Mouse (Mus musculus) hematopoietic stem cell, adult 5-6 weeks (primary cell): ENCODE data around the gene Sppl2c. TPM values are rescaled to one million over a fixed set of nuclear protein-coding genes. Genes with fewer than 3 reads are reported as not detected.

Experiments
- ATAC-seq, 2 experiments: fragments of 125-278 bp in 1 of 2; replicated peaks in 1 of 2; 2 replicates each; pipeline ENCODE4 v1.8.0; 2016 to 2017; ENCODE audit warnings: inconsistent platforms in 2 of 2, mild to moderate bottlenecking in 2 of 2, moderate number of reproducible peaks in 2 of 2, low read depth in 1 of 2, moderate TSS enrichment in 1 of 2; ENCODE audit not compliant: low FRiP score in 2 of 2, poor library complexity in 2 of 2, severe bottlenecking in 2 of 2, insufficient read depth in 1 of 2, low TSS enrichment in 1 of 2
- total RNA-seq: library from RNA; stranded (forward); fragments of 172-1452, 232-1000 nt; gene quantifications from 2 replicates; pipeline ENCODE4 v1.2.3, GENCODE M21; 2017

The Sppl2c gene
- total RNA-seq, 1 experiment from 2014 or later: not detected

GRCm38 (mm10) chr11:104232141-104233061 lies 46.3 kb downstream of the Sppl2c start:
- ATAC-seq: no peak

GRCm38 (mm10) chr11:104233101-104233500 lies 47.0 kb downstream of the Sppl2c start:
- no peak for ATAC-seq

- ATAC-seq: no peak
Measured at GRCm38 (mm10) chr11:104233574-104234206, 47.6 kb downstream of the Sppl2c start.

- no peak for ATAC-seq
Measured at GRCm38 (mm10) chr11:104234680-104235079, 48.6 kb downstream of the Sppl2c start.

GRCm38 (mm10) chr11:104235881-104236280 lies 49.8 kb downstream of the Sppl2c start:
- ATAC-seq: no peak

GRCm38 (mm10) chr11:104237226-104237625 lies 51.1 kb downstream of the Sppl2c start:
- no peak for ATAC-seq

- no peak for ATAC-seq
Measured at GRCm38 (mm10) chr11:104237958-104238747, 52.0 kb downstream of the Sppl2c start.

Other genes with a start within 250 kb of the Sppl2c start
- 22.8 and 29.5 TPM in 2 replicates for gene Nsf, start 232.3 kb upstream of the Sppl2c start, total RNA-seq
- gene Arf2, start 219.6 kb upstream of the Sppl2c start, total RNA-seq: 36.6 and 39.3 TPM in 2 replicates
- not detected in 2 replicates for gene Crhr1, start 53.5 kb upstream of the Sppl2c start, total RNA-seq
- not detected in 2 replicates for gene Mapt, start 45.1 kb downstream of the Sppl2c start, total RNA-seq